Mouse (Mus musculus): Measurements from ENCODE around the gene Tle3. TPM values are rescaled to one million over a fixed set of nuclear protein-coding genes. Genes with fewer than 3 reads are reported as not detected.
A peak's percentile ranks its signal among the peaks of the same experiment; 100 is the strongest.

Gene Tle3
- total and polyA plus RNA-seq, 2 experiments, result 2.4 to 14.8 TPM

- 38% methylated on average over 11 of the region's 11 CpGs for WGBS
- DNase-seq (ENCODE audit: extremely low read depth, low read depth, low spot score), result peak; percentile 99
Observed at GRCm38 (mm10) chr9:61379016-61379634, 7.0 kb downstream of the Tle3 start.

DNA sequence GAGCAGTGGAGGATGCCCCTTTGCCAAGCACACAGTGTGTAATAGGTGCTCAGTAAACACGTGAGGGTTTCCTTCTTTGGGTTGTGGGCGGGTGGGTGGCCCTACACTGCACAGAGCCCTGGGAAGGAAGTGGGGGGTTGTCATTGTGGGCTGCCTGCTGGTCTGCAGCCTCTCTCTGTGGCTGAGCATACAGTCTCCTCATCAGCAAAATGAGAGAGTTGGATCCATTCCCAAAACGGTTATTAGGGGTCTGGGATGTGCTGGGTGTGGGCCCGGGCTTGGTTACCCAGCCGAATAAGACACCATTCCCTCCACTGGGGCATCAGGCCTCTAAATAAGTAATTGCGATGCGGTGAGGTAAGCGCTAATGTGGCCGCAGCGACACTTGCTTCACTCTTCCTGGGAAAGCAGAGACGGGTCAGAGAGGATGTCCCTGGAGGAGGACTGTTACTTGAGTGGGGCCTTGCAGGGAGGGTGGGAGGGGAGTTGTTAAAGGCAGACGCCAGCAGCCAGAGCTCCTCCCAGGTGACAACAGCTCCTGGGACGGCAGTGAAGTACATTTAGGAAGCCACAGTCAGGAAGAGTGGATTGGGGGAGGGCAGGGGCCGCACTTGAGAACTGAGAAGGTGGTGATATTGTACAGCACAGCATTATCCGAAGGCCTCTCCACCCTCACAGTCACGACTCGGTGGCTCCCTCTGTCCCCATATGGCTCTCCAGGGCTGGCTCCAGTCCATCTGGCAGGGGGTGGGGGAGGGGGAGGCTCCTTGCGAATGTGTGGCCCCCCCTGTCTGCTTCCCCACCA is 8.3 kb downstream of the Tle3 start:
- 0 out of 2 replicates have a peak, but pooled peaks cover 3% of the 10 kb centered on the region for H3K79me2 ChIP-seq (ENCODE audit: control insufficient read depth, insufficient read depth, low read length)
- H3K4me3 ChIP-seq (ENCODE audit: insufficient read depth, low read depth, low read length), result no peak overlapping the region
- H3K9ac ChIP-seq (ENCODE audit: low read depth, low read length), result no peak overlapping the region
- no peaks in the 10 kb centered on the region for H3K27me3 ChIP-seq (ENCODE audit: control insufficient read depth, insufficient read depth, low read length)
- no peak for DNase-seq (ENCODE audit: extremely low read depth, low read depth, low spot score)
- H3K27ac ChIP-seq (replicated peaks; ENCODE audit: insufficient read depth, low read depth, low read length), result no peak overlapping the region
- H3K36me3 ChIP-seq (ENCODE audit: control insufficient read depth, insufficient read depth, low read length), result no peaks in the 10 kb centered on the region
- 89% methylated on average over 18 of the region's 18 CpGs for WGBS
- no peak for TF ChIP-seq POLR2A (IDR thresholded peaks at IDR 0.05; ENCODE audit: extremely low read depth, insufficient read depth, low read length)
- TF ChIP-seq CTCF (IDR thresholded peaks at IDR 0.05; ENCODE audit: low read depth, low read length), result no peak
- H3K4me1 ChIP-seq (ENCODE audit: control insufficient read depth, insufficient read depth, low read length), result peaks cover 40% of the 10 kb centered on the region

More at GRCm38 (mm10) chr9:61379016-61379634, 7.0 kb downstream of the Tle3 start:
- Histone ChIP-seq H3K36me3 (ENCODE audit: control insufficient read depth, insufficient read depth, low read length) (no peaks in the 10 kb centered on the region), H3K27me3 (ENCODE audit: control insufficient read depth, insufficient read depth, low read length) (no peaks in the 10 kb centered on the region), H3K79me2 (ENCODE audit: control insufficient read depth, insufficient read depth, low read length) (peaks cover 7% of the 10 kb centered on the region; the same call in 1 of the 2 replicates), H3K4me3 (ENCODE audit: insufficient read depth, low read depth, low read length) (no peak overlapping the region), H3K4me1 (ENCODE audit: control insufficient read depth, insufficient read depth, low read length) (peaks cover 40% of the 10 kb centered on the region), H3K27ac (replicated peaks; ENCODE audit: insufficient read depth, low read depth, low read length) (peak overlapping the region; percentile 67), H3K9ac (ENCODE audit: low read depth, low read length) (0 out of 2 replicates have a peak overlapping the region, but pooled peaks have one; percentile 2)
- no peak for TF ChIP-seq POLR2A (IDR thresholded peaks at IDR 0.05; ENCODE audit: extremely low read depth, insufficient read depth, low read length)
- TF ChIP-seq CTCF (IDR thresholded peaks at IDR 0.05; ENCODE audit: low read depth, low read length), result peak; percentile 66

- TF ChIP-seq POLR2A (IDR thresholded peaks at IDR 0.05; ENCODE audit: extremely low read depth, insufficient read depth, low read length), result no peak
- no peak for TF ChIP-seq CTCF (IDR thresholded peaks at IDR 0.05; ENCODE audit: low read depth, low read length)
- WGBS, result 63% methylated on average over 2 of the region's 2 CpGs
- DNase-seq (ENCODE audit: extremely low read depth, low read depth, low spot score), result no peak
- H3K36me3 ChIP-seq (ENCODE audit: control insufficient read depth, insufficient read depth, low read length), result no peaks in the 10 kb centered on the region
- H3K27me3 ChIP-seq (ENCODE audit: control insufficient read depth, insufficient read depth, low read length), result no peaks in the 10 kb centered on the region
- H3K9ac ChIP-seq (ENCODE audit: low read depth, low read length), result no peak overlapping the region
- H3K4me3 ChIP-seq (ENCODE audit: insufficient read depth, low read depth, low read length), result no peak overlapping the region
- H3K4me1 ChIP-seq (ENCODE audit: control insufficient read depth, insufficient read depth, low read length), result peaks cover 40% of the 10 kb centered on the region
- 0 out of 2 replicates have a peak, but pooled peaks cover 3% of the 10 kb centered on the region for H3K79me2 ChIP-seq (ENCODE audit: control insufficient read depth, insufficient read depth, low read length)
- no peak overlapping the region for H3K27ac ChIP-seq (replicated peaks; ENCODE audit: insufficient read depth, low read depth, low read length)
Observed at GRCm38 (mm10) chr9:61381063-61381408, 8.9 kb downstream of the Tle3 start.

GRCm38 (mm10) chr9:61381445-61381844 is 9.3 kb downstream of the Tle3 start:
- peaks cover 40% of the 10 kb centered on the region for H3K4me1 ChIP-seq (ENCODE audit: control insufficient read depth, insufficient read depth, low read length)
- H3K27me3 ChIP-seq (ENCODE audit: control insufficient read depth, insufficient read depth, low read length), result no peaks in the 10 kb centered on the region
- H3K36me3 ChIP-seq (ENCODE audit: control insufficient read depth, insufficient read depth, low read length), result no peaks in the 10 kb centered on the region
- H3K9ac ChIP-seq (ENCODE audit: low read depth, low read length), result no peak overlapping the region
- DNase-seq (ENCODE audit: extremely low read depth, low read depth, low spot score), result peak; percentile 79
- WGBS, result 45% methylated on average over 3 of the region's 3 CpGs
- H3K27ac ChIP-seq (replicated peaks; ENCODE audit: insufficient read depth, low read depth, low read length), result no peak overlapping the region
- no peak overlapping the region for H3K4me3 ChIP-seq (ENCODE audit: insufficient read depth, low read depth, low read length)
- H3K79me2 ChIP-seq (ENCODE audit: control insufficient read depth, insufficient read depth, low read length), result 0 out of 2 replicates have a peak, but pooled peaks cover 3% of the 10 kb centered on the region
- no peak for TF ChIP-seq CTCF (IDR thresholded peaks at IDR 0.05; ENCODE audit: low read depth, low read length)
- no peak for TF ChIP-seq POLR2A (IDR thresholded peaks at IDR 0.05; ENCODE audit: extremely low read depth, insufficient read depth, low read length)

DNA sequence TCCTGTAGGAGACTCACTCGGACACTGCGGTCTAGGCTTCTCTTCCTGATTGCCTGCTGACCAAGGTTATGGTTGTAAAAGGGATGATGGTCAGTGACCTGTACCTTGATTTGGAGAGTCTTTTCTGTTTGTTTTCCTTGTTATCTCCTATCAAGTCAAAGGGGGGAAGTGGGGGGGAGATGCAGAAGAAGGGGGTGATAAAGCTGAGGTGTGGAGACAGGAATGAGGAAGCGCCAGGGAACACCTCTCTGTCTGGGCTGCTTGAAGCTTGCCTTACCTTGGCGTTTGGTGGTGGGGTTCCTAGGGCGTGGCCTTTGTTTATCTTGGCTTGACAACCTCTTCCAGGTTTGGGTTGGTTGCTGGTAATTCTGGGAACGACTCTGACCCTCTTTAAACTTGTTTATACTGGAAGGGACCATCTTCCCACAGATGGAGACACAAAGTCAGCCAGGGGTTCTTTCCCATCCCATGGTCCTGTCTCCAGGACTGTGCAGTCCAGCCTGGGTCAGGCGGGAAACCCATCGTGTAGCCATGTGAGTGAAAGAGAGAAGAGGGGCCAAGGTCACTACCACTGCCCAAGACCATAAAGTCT is 10.5 kb downstream of the Tle3 start:
- 25% methylated on average over 8 of the region's 8 CpGs for WGBS
- TF ChIP-seq CTCF (IDR thresholded peaks at IDR 0.05; ENCODE audit: low read depth, low read length) (no peak), POLR2A (IDR thresholded peaks at IDR 0.05; ENCODE audit: extremely low read depth, insufficient read depth, low read length) (no peak)
- H3K36me3 ChIP-seq (ENCODE audit: control insufficient read depth, insufficient read depth, low read length), result no peaks in the 10 kb centered on the region

More for the DNA sequence above, 10.5 kb downstream of the Tle3 start:
- DNase-seq (ENCODE audit: extremely low read depth, low read depth, low spot score), result peak; percentile 72
- Histone ChIP-seq H3K9ac (ENCODE audit: low read depth, low read length) (no peak overlapping the region), H3K79me2 (ENCODE audit: control insufficient read depth, insufficient read depth, low read length) (0 out of 2 replicates have a peak, but pooled peaks cover 3% of the 10 kb centered on the region), H3K27ac (replicated peaks; ENCODE audit: insufficient read depth, low read depth, low read length) (no peak overlapping the region), H3K27me3 (ENCODE audit: control insufficient read depth, insufficient read depth, low read length) (no peaks in the 10 kb centered on the region), H3K4me1 (ENCODE audit: control insufficient read depth, insufficient read depth, low read length) (peaks cover 37% of the 10 kb centered on the region), H3K4me3 (ENCODE audit: insufficient read depth, low read depth, low read length) (no peak overlapping the region)

All from liver, adult 2 months (tissue).